Comparison of ENCODE assay signal across 19 mouse cellular contexts in genomic region chr13:106865547-106865946, GRCm38 (mm10).
A peak's percentile ranks its signal among the peaks of the same experiment; 100 is the strongest.
DNase-seq lines count a peak whose midpoint lies in the region; ATAC-seq and TF ChIP-seq lines count a peak whose summit lies in the region.
"Had no signal": no experiment of that assay in that cellular context is flagged by ENCODE, and none has a peak within 500 bp of the region (broad histone marks: within the 10 kb centered on the region; RNA-seq: fewer than 3 reads in every experiment).

No protein-coding gene starts in this region.

- no peak overlapping the region for H3K9ac ChIP-seq in intestine, embryonic 15.5 days
- H3K9ac ChIP-seq in intestine, postnatal 0 days (ENCODE audit: low read depth, low read length) = no peak overlapping the region
- peak overlapping the region; percentile 53; the same call in 1 of the 2 replicates for H3K9ac ChIP-seq in liver, embryonic 13.5 days
- no peak overlapping the region for H3K9ac ChIP-seq in hindbrain, embryonic 14.5 days
- H3K9ac ChIP-seq: hindbrain, embryonic 15.5 days; limb, embryonic 12.5 days; neural tube, embryonic 15.5 days had no signal

- H3K4me3 ChIP-seq in intestine, embryonic 15.5 days (replicated peaks) = no peak overlapping the region
- H3K4me3 ChIP-seq in intestine, postnatal 0 days (ENCODE audit: low read depth, low read length) = no peak overlapping the region
- H3K4me3 ChIP-seq in liver, embryonic 13.5 days (replicated peaks) = no peak overlapping the region
- H3K4me3 ChIP-seq in lung, adult 2 months (replicated peaks; ENCODE audit: extremely low read depth, low read depth, low read length) = no peak overlapping the region
- H3K4me3 ChIP-seq in hindbrain, embryonic 14.5 days (replicated peaks; ENCODE audit: low read length) = no peak overlapping the region
- H3K4me3 ChIP-seq: embryonic facial prominence, embryonic 10.5 days; hindbrain, embryonic 15.5 days; limb, embryonic 12.5 days; midbrain, embryonic 10.5 days; neural tube, embryonic 15.5 days had no signal

- H3K27ac ChIP-seq in intestine, embryonic 15.5 days = no peak overlapping the region
- H3K27ac ChIP-seq in intestine, postnatal 0 days (ENCODE audit: low read depth, low read length) = no peak overlapping the region
- H3K27ac ChIP-seq in liver, embryonic 13.5 days = peak overlapping the region; percentile 87
- no peak overlapping the region for H3K27ac ChIP-seq in hindbrain, embryonic 14.5 days
- H3K27ac ChIP-seq: embryonic facial prominence, embryonic 10.5 days; hindbrain, embryonic 15.5 days; limb, embryonic 12.5 days; midbrain, embryonic 10.5 days; neural tube, embryonic 15.5 days had no signal

- peak; percentile 73 for DNase-seq in c-Kit-positive CD71-positive TER-119-positive erythroid progenitor cells, embryonic 14.5 days (ENCODE audit: low spot score)
- DNase-seq in liver, embryonic 13.5 days = peak; percentile 70
- peak; percentile 28 for DNase-seq in yolk sac, embryonic 10.5 days (ENCODE audit: low spot score)
- DNase-seq in lung, adult 2 months = no peak
- no peak for DNase-seq in hindbrain, embryonic 14.5 days (ENCODE audit: low spot score)
- DNase-seq: adrenal gland, postnatal 10 days; B cell, adult 2 months; cerebellum, postnatal 10 days; gastrocnemius, postnatal 36 days; kidney, adult 2 months; lung, postnatal 10 days; thymus, postnatal 25 days had no signal

- peak; percentile 47; the same call in 1 of the 2 replicates for ATAC-seq in intestine, embryonic 15.5 days
- no peak for ATAC-seq in intestine, postnatal 0 days
- peak; percentile 100 for ATAC-seq in liver, embryonic 13.5 days (ENCODE audit: low read depth)
- ATAC-seq in hindbrain, embryonic 14.5 days (ENCODE audit: low FRiP score) = no peak

- no peaks in the 10 kb centered on the region for H3K27me3 ChIP-seq in intestine, embryonic 15.5 days (replicated peaks)
- H3K27me3 ChIP-seq in intestine, postnatal 0 days (replicated peaks; ENCODE audit: control insufficient read depth, insufficient read depth, low read length) = no peaks in the 10 kb centered on the region
- no peaks in the 10 kb centered on the region for H3K27me3 ChIP-seq in liver, embryonic 13.5 days
- H3K27me3 ChIP-seq in hindbrain, embryonic 14.5 days (ENCODE audit: control insufficient read depth, insufficient read depth, low read length) = no peaks in the 10 kb centered on the region
- H3K27me3 ChIP-seq: hindbrain, embryonic 15.5 days; limb, embryonic 12.5 days; neural tube, embryonic 15.5 days had no signal

- no peaks in the 10 kb centered on the region for H3K9me3 ChIP-seq in intestine, embryonic 15.5 days
- no peaks in the 10 kb centered on the region for H3K9me3 ChIP-seq in intestine, postnatal 0 days (ENCODE audit: control insufficient read depth)
- H3K9me3 ChIP-seq in liver, embryonic 13.5 days (replicated peaks) = no peaks in the 10 kb centered on the region
- H3K9me3 ChIP-seq in hindbrain, embryonic 14.5 days (ENCODE audit: control insufficient read depth, low read length) = no peaks in the 10 kb centered on the region
- H3K9me3 ChIP-seq: embryonic facial prominence, embryonic 10.5 days; hindbrain, embryonic 15.5 days; limb, embryonic 12.5 days; midbrain, embryonic 10.5 days; neural tube, embryonic 15.5 days had no signal

- WGBS in intestine, embryonic 15.5 days = 67% methylated on average over 2 of the region's 2 CpGs
- WGBS in intestine, postnatal 0 days = 57% methylated on average over 2 of the region's 2 CpGs
- WGBS in liver, embryonic 13.5 days (ENCODE audit: insufficient replicate concordance) = 15% methylated on average over 2 of the region's 2 CpGs
- 80% methylated on average over 2 of the region's 2 CpGs for WGBS in lung, adult 2 months
- 80% methylated on average over 2 of the region's 2 CpGs for WGBS in hindbrain, embryonic 14.5 days

- no peak for TF ChIP-seq CTCF in intestine, postnatal 0 days (IDR thresholded peaks at IDR 0.05; ENCODE audit: low read depth)
- TF ChIP-seq CTCF in lung, adult 2 months (IDR thresholded peaks at IDR 0.05; ENCODE audit: insufficient read depth, low read length) = no peak

- no peak overlapping the region for H3K4me2 ChIP-seq in intestine, embryonic 15.5 days (replicated peaks)
- H3K4me2 ChIP-seq in intestine, postnatal 0 days (replicated peaks; ENCODE audit: low read depth) = no peak overlapping the region
- peak overlapping the region; percentile 35; the same call in 1 of the 2 replicates for H3K4me2 ChIP-seq in liver, embryonic 13.5 days
- no peak overlapping the region for H3K4me2 ChIP-seq in hindbrain, embryonic 14.5 days (replicated peaks)
- H3K4me2 ChIP-seq: hindbrain, embryonic 15.5 days; limb, embryonic 12.5 days; neural tube, embryonic 15.5 days had no signal

- H3K4me1 ChIP-seq in intestine, embryonic 15.5 days (replicated peaks) = no peaks in the 10 kb centered on the region
- H3K4me1 ChIP-seq in intestine, postnatal 0 days (replicated peaks; ENCODE audit: control insufficient read depth, insufficient read depth, low read length) = no peaks in the 10 kb centered on the region
- peaks cover 20% of the 10 kb centered on the region for H3K4me1 ChIP-seq in liver, embryonic 13.5 days (replicated peaks)
- no peaks in the 10 kb centered on the region for H3K4me1 ChIP-seq in lung, adult 2 months (ENCODE audit: control insufficient read depth, insufficient read depth, low read length)
- H3K4me1 ChIP-seq in hindbrain, embryonic 14.5 days (replicated peaks; ENCODE audit: control insufficient read depth, insufficient read depth, low read length) = no peaks in the 10 kb centered on the region
- H3K4me1 ChIP-seq: embryonic facial prominence, embryonic 10.5 days; hindbrain, embryonic 15.5 days; limb, embryonic 12.5 days; midbrain, embryonic 10.5 days; neural tube, embryonic 15.5 days had no signal

- no peak for TF ChIP-seq POLR2A in lung, adult 2 months (IDR thresholded peaks at IDR 0.05; ENCODE audit: borderline replicate concordance, extremely low read depth, low read depth, low read length)

- peaks cover 5% of the 10 kb centered on the region; the same call in 1 of the 2 replicates for H3K36me3 ChIP-seq in intestine, embryonic 15.5 days
- H3K36me3 ChIP-seq in intestine, postnatal 0 days (ENCODE audit: control insufficient read depth, insufficient read depth) = peaks cover 15% of the 10 kb centered on the region
- peaks cover 41% of the 10 kb centered on the region for H3K36me3 ChIP-seq in liver, embryonic 13.5 days
- H3K36me3 ChIP-seq in hindbrain, embryonic 14.5 days (replicated peaks; ENCODE audit: control insufficient read depth, insufficient read depth) = peaks cover 33% of the 10 kb centered on the region

Comparison
In these comparisons a context has a peak if more than half of its experiments do, and no peak if none do; other contexts are left out.
1. ATAC-seq: peak in intestine, embryonic 15.5 days (single experiment) and liver, embryonic 13.5 days (single experiment); none in intestine, postnatal 0 days (single experiment) and hindbrain, embryonic 14.5 days (single experiment).
2. DNase-seq: peak in c-Kit-positive CD71-positive TER-119-positive erythroid progenitor cells, embryonic 14.5 days (single experiment), liver, embryonic 13.5 days (single experiment) and yolk sac, embryonic 10.5 days (single experiment); none in lung, adult 2 months (single experiment) and hindbrain, embryonic 14.5 days (single experiment).